Mouse (Mus musculus) cerebellum, adult 11-12 months (tissue): Measurements from ENCODE around the gene Lexm.

ENCODE experiments used
- DNase-seq: peaks from one replicate; pipeline ENCODE4 v3.0.0; 2022

Lexm gene

GRCm38 (mm10) chr4:106581176-106581864 lies 35.7 kb downstream of the Lexm start:
- no peak for DNase-seq

GRCm38 (mm10) chr4:106577511-106577910 lies 39.5 kb downstream of the Lexm start:
- no peak for DNase-seq

- DNase-seq, result no peak
Measured at GRCm38 (mm10) chr4:106575022-106575421, 42.0 kb downstream of the Lexm start.

- peak; percentile 44 for DNase-seq
Measured at GRCm38 (mm10) chr4:106571081-106571724, 45.8 kb downstream of the Lexm start.

- DNase-seq, result no peak
Measured at GRCm38 (mm10) chr4:106569680-106570079, 47.4 kb downstream of the Lexm start.

- no peak for DNase-seq
Measured at GRCm38 (mm10) chr4:106564161-106564560, 52.9 kb downstream of the Lexm start.

GRCm38 (mm10) chr4:106562837-106563790 lies 53.9 kb downstream of the Lexm start:
- DNase-seq, result peak; percentile 20

GRCm38 (mm10) chr4:106562006-106562405 lies 55.0 kb downstream of the Lexm start:
- no peak for DNase-seq

GRCm38 (mm10) chr4:106560846-106561781 lies 55.9 kb downstream of the Lexm start, which contains the start of gene Dhcr24:
Gene Dhcr24, plus strand, starts transcription at chr4:106561038.
- peak; percentile 92 for DNase-seq

GRCm38 (mm10) chr4:106560213-106560845 lies 56.7 kb downstream of the Lexm start:
- DNase-seq, result no peak

- no peak for DNase-seq
Measured at GRCm38 (mm10) chr4:106559343-106560212, 57.5 kb downstream of the Lexm start.

GRCm38 (mm10) chr4:106557978-106558377 lies 59.1 kb downstream of the Lexm start:
- no peak for DNase-seq

GRCm38 (mm10) chr4:106557262-106557661 lies 59.8 kb downstream of the Lexm start:
- DNase-seq, result no peak

GRCm38 (mm10) chr4:106550516-106551166 lies 66.4 kb downstream of the Lexm start:
- DNase-seq, result no peak

- no peak for DNase-seq
Measured at GRCm38 (mm10) chr4:106548113-106548512, 68.9 kb downstream of the Lexm start.

- DNase-seq, result no peak
Measured at GRCm38 (mm10) chr4:106546896-106547295, 70.1 kb downstream of the Lexm start.

GRCm38 (mm10) chr4:106545817-106546373 lies 71.1 kb downstream of the Lexm start:
- no peak for DNase-seq

GRCm38 (mm10) chr4:106542211-106542610 lies 74.8 kb downstream of the Lexm start:
- DNase-seq, result no peak

- no peak for DNase-seq
Measured at GRCm38 (mm10) chr4:106541491-106541890, 75.5 kb downstream of the Lexm start.
